Mouse (Mus musculus) thymus, postnatal 0 days (tissue): ENCODE measurements around the gene Gm9913. TPM values are rescaled to one million over a fixed set of nuclear protein-coding genes. Genes with fewer than 3 reads are reported as not detected.

Experiments used
- DNase-seq: peaks from one replicate; pipeline ENCODE4 v3.0.0-alpha.2; 2015; ENCODE audit warnings: low spot score
- polyA plus RNA-seq: library from polyadenylated mRNA; unstranded; fragments of >200 nt; fragmentation: Nextera tagmentation; extraction: Ambion mirVana; gene quantifications from 2 replicates; pipeline ENCODE4 v1.2.1, GENCODE M21; 2015

The Gm9913 gene
- polyA plus RNA-seq, 1 experiment from 2014 or later: 0.07 TPM

DNA sequence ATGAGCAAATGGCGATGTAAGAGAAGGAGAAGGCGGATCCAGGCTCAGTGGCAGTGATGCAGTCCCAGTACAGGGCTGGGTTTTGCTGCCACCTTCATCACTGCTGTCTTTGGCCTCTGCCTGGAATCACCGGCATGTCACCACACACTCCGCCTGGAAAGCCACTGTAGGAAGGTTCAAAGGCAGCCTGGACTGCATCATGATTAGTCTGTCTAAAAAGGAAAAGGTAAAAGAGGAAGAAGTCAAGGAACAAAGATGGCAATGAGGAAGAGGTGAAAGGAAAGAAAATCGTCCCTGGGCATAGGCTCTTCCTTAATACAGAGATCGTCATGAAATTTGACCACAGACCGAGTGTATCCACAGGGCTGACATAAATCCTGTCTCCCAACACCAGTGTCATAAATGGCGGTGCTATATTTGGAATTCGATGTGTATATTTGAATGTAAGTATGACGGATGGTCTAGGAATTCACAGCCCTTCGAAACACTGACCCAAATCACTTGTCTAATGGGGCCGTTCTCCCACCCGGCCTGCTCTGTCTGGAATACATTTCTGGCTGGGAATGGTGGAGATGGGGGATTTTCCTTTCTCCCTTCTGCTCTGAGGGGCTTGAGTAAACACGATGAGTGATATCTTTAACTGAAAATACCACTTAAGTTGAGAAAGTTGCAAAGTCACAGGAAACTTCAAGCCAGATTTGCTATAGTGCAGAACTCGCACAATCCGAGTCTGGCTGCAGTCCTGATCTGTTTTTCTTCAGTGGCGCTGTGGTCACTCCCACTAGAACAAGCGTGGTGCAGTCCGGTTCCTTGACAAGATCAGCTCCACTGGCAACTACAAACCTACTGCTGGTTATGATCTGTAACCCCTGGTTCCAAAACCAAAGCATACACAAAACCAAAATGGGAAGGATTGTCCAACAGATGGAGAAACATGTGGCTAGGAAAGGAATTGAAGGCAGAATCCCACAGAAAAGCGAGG, 9.8 kb upstream of the Gm9913 start:
- no peak for DNase-seq

DNA sequence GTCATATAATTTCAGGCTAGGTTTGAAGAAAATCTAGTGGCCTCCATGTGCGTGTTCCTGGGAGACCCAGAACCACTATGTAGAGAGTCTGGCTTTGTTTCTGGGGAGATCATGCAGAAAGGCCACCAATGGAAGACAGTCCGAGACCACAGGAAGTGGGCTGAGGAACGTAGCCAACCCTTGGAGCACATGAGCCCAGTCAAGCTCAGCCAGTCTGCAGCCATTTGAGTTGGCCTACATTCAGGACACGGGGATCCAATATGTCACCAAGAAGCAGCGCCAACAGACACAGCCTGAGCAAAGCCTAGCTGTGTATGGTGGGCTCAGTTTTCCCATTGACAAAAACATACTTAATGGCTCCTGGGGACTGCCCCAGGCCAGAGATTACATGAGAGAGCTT, 8.2 kb upstream of the Gm9913 start:
- DNase-seq: no peak

DNA sequence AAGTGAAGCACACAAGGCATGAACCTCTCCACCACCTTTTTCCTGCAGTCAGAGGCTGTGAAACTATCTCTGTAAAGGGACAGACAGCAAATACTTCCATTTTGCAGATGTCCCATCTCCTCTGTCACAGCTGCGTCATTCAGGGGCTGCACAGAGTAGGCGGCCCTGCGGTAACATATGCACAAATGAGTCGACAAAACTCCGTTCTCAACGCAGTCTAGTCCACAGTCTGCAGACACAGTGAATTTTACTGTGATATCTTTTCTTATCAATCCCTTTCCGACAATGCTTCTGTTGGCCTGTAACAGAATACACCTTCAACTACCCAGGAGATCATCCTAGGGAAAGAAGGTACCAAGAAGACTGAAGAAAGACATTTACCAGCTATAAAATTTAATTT, 6.7 kb upstream of the Gm9913 start:
- DNase-seq: no peak

DNA sequence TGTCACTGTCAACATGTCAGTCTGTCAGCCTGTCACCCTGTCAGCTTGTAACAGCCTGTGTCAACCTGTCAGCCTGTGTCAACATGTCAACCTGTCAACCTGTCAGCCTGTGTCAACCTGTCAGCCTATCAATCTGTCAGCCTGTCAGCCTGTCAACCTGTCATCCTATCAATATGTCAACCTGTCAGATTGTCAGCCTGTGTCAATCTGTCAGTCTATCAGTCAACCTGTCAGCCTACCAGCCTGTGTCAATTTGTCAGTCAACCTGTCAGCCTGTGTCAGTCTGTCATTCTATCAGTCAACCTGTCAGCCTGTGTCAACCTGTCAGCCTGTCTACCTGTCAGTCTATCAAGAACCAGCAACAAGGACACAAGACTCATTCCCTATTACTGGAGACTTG, 3.4 kb upstream of the Gm9913 start:
- no peak for DNase-seq

DNA sequence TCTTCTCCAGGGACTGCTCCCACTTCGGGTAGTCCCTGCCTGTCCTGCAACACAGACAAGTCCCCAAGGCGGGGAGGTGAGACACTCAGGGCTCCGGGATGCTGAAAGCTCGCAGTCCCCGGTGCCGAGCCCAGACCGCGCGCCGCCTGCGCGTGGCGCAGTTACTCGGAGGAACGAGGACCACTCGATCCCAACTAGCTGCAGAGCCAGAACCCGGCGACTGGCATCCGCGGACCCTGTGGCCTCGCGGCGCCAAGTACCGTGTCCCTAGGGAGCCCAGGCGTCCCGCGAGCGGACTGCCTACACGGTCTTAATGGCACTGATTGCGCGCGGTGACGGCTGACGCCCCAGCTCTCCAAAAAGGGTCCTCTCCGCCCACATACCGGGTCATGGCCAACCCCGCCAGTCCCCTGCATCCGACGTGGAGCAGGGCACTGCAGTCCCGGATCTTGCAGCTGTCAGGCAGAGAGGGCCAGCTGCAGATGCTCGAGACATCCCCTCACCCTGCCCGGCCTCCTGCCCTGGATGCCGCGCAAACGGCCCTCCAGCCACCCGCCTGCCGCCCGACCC, 942 bp downstream of the Gm9913 start:
- DNase-seq: no peak

DNA sequence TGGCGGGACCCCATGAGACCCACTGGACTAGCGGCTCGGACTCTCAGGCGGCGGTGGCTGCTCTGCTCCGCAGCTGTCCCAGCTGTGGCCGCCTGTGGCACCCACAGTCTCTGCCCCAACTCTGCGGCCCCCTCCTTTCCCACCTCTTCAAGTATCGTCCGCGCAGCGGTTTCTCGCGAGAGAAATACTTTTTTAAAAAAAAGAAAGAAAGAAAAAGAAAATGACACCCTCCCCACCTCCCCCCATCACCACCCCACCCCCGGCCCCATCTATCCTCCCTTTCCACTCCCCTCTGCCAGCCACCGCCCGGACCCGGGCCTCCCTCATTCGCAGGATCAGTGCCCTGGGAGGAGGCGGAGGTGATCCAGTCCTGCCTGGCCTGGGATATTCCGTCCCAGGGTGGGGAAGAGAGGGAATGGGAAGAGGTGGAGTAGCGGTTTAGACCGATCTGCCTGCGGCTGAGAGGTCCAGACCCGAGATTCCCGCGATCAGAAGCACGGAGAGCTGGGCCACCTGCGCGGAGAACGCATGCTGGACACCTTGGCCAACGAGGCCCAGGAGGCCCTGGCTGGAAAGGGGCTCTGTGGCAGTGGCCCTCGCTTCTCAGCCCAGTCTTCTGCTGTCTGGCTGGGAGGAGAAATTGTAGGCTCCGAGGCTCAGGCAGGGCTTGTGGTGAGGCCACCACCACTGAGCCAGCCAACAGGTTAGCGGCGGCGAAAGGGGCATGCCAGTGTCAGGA, 1.6 kb downstream of the Gm9913 start:
- DNase-seq: no peak

DNA sequence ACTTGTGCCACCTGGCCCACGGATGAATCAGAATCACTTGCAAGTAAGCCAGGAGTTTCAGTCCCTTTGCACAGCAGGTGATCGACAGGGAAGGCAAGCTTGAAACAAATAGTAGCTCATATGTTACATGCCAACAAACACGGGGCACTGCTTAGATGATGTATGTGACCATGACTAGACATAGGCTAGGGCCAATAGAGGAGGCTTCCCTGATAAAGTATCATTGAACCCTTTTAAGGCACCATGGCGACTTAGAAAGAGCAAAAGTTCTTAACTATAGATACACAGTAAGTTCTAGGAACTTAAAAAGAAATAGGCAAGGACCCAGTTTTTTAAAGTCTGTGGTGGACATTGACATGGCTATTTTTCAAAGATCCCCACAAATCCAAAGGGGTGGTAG, 3.0 kb downstream of the Gm9913 start, which contains the start of gene Fbn1:
Gene Fbn1 (minus strand): TSS at position 101 of the 400 bp plus-strand sequence.
- no peak for DNase-seq

DNA sequence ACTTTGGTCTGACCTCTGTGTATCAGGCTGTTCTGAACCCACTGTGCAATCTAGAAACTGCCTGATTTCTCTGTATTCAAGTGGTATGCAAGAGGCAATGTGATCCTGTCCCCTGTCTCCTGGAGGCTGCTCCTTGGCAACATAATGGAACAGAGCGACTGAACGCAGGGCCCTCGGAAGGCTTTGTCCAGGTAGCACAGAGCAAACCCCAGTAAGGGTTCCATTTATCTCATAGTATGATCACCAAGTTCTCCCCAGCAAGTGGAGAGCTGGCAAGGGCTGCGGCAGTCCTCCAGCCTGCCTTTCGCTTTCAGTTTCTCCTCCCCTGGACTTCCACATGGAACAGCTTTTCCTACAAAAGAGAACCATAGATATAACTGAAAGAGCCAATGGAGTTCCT, 3.5 kb downstream of the Gm9913 start:
- DNase-seq: no peak

DNA sequence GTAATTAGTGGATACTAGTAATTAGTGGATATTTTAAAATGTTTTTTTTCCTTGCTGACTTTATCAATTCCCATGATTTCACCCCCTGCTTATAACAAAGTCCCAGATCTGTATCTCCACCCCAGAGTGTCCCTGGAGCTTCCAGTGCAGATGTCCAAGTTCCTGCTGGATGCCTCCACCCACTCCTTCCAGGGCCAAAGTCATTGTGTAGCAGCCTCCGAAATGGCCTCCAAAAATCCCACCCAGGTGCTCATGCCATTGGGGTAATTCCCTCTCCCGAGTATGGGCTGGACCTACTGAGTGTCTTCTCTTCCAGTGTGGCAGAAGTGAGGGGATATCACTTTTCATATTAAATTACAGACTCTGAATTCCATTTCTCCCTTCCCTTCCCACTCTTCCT, 5.9 kb downstream of the Gm9913 start:
- no peak for DNase-seq

DNA sequence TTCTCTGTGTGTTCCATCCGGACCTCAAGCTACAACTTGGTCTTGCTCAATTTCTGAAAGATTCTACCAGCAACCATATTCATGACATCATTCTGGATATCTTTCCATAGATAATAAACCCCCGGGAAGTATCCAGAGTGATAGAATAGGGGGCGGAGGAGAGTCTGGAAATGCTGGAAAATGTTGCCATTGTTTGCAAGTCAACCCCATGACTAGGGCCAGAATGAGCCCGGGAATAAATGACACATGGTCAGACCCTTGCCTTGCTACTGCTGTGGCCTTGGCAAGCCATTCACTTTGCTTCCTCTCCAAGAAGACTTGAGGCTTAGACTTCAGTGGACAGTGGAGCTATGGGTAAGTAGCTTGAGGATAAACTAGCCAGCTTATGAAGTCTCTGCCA, 7.0 kb downstream of the Gm9913 start:
- DNase-seq: no peak

DNA sequence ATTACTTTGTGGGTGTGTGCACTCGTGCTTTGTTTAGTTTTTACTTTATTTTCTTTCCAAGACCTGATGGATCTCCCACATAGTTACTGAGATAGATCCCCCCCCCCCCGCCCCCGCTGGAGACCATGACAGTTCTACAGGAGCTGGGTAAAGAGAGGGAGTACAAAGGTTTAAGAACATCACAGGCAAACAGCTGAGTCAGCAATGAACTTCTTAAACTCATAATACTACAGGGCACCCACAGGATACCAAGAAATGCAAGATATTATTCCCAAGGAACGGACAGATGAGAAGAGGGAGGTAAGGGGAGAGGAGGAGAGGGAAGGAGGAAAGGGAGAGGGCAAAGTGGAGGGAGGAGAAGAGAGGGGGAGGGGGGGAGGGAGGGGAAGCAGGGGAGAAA, 7.7 kb downstream of the Gm9913 start:
- DNase-seq: no peak

DNA sequence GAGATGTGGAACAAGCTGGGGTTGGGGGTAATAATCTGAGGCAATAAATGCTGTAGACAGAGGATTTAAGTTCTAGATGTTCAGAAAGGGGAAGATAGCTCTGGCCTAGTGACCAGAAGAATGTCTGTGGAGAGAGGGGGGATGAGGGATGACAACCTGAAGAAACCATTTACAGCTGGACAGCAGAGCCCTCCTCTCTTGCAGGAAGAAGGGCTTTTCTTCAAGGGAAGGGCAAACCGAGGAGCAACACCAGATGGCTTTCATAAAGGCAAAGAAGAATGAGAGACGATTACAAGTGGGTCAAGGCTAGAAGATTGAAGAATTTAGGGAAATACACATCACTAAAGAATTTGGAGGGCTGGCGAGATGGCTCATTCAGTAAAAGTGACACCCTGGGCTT, 9.5 kb downstream of the Gm9913 start:
- no peak for DNase-seq

DNA sequence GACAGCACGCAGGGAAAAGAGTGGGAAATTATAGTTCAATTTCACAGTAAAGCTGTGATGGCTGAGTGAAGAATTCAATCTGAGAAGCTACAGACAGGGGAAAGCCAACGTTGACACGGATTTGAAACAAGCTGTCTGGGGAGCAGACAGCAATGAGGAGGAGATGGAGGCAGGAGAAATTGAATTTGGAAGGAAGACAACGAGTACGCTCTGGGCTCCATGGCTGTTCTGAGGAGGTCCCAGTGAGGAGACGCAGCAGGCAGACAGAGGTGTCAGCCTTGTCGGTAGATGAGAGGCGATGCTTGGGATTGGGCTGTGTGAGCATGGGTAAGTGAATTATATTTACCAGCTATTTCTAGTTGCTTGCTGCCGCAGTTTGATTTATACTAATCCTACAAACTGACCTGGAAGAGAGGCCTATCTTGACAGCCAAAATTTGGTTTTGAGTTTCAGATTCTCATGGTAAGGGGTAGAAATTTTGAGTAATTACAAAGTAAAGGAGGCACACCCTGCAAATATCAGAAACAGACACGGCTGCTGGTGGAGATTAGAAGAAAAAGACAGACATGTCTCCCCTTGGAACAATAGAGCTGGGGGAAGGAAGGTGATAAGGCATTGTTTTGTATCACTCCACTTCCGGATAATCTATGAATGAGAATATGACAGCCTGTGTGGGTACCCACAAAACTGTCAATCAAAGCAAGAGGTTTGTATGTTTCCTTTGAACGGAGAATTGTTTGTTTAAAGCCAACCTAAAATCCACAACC, 10.6 kb downstream of the Gm9913 start:
- DNase-seq: no peak

DNA sequence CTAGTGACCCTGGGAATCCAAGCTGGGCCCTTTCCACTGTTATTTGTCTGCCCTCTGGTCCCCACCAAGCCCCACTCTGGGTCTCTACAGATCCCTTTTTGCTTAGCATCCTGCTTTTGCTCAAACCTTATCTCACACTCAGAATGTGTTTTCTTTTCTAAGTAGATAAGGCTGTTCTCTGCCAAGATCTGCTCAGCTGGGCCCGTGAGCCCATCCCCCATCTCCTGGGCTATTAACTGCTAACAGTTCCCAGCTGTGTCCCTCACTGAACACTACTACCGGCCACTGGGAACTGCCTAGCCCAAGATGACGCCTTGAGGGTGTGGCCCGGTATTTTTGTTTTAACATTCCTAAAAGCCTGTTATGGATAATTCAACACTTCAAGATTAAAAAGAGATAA, 11.7 kb downstream of the Gm9913 start:
- no peak for DNase-seq

DNA sequence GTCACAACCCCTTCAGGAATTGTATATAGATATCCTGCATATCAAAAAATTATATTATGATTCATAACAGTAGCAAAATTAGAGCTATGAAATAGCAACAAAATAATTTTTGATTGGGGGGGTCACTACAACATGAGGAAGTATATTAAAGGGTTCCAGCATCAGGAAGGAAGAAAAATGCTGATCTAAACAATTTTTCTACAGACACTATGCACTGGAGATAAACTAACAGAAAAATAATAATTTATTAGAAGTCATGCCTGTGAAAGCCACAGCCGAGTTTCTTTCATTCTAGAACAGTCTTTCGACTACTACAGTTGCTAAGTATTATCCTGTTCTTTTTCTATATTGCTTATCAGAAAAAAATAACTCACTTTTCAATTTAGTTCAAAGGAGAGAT, 20.6 kb downstream of the Gm9913 start:
- no peak for DNase-seq

DNA sequence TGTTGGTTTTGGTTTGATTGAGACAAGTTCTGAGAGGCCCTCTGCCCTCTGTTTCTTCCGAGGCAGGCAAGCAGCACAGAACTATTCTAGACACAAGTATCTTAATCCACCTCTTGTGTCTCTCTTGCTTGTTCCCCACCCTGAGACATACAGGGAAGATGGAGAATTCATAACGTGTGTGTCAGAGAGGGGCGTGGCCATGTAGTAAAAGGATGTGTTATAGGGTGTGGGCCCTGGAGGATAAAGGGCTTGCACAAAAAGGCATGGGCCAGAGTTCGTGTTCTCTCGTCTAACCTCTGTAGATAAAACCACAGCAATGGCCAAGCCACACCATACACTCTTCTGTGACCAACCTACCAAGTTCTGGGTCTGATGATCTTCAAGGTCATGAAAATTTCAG, 21.7 kb downstream of the Gm9913 start:
- DNase-seq: no peak

DNA sequence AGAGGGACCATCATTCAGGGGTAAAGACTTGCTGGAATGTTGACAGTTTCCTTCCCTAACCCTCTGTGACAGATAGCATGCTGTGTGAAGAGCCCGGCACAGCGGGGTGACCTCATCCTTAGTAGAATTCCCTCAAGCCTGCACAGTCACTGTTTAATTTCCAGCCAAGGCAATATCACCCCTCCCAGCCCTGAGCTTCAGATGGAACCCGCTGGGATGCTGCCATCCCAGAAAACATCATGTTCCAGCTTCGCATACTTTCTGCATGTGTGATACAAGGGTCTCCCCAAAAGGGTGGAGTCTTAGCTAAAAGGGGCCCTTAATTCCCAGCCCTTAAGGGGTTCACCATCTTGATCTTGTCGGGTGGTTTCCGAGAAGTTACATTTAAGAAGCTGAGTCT, 25.8 kb downstream of the Gm9913 start:
- no peak for DNase-seq

DNA sequence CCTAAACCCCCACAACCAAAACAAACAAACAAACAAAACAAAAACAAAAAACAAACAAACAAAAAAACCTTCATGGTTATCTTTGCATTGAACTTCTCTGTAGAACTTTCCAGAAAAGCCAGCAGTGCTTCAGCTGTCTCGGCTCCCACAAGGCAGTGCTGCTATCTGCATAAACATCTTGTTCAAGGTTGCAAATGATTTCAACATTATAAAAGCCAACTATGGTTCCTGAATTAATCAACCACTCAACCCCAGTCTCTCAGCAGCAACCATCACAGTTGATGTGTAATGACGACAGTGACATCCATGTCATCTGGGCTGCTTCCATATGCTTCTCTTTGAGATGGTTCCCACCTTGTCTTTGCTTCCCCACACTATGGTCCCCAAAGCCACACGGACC, 34.8 kb downstream of the Gm9913 start:
- DNase-seq: no peak

DNA sequence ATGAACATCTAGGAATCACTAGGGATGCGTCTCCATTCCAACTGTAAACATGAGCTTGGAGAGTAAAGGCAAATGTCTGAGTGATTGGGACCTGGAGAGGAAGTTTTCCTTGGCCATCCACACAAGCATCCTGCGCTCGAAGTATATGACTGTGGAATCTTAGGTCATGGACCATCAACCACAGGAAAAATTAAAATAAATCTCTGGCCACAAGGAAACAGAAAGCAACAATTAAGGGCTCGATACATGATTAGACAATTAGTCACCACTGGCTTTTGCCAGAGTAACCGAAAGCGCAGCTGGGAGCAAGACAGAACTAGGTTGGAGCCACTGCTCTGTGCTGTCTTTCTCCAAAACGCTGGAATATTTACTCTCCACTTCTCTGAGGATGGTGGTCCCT, 35.7 kb downstream of the Gm9913 start:
- DNase-seq: no peak

DNA sequence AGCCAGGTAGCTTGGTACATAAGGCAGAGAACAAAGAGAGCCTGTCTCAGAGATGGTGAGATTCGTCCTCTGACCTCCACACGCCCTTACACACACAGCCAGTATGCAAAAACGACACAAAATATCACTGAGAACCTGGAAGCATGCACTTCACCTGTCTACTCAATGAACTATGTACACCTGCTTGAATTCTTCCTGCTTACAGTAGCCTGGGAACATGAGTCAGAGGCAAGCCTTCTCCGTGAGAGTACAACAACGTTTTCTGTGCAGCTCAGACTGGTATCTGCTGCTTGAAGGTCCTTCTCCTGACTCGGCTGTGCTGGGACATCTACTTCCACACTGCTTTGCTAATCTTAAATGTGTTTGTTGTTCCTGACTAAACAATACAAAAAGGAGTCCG, 36.6 kb downstream of the Gm9913 start:
- DNase-seq: no peak

DNA sequence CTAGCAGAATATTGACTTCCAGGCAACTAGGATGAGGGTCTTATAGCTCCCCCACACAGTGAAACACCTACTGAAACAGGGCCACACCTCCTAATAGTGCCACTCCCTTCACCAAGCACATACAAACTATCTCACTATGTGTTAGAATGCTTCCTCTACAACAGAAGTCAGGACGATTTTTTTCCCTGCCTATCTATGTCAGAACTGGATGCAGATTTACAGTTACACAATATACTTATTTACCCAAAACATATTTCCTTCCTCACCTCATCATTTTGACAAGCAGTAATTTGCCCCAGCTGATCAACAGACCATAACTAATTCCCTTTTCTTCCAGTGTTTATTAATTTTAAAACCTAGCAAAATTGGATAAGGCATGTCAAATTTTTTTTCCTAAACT, 38.8 kb downstream of the Gm9913 start:
- DNase-seq: no peak

DNA sequence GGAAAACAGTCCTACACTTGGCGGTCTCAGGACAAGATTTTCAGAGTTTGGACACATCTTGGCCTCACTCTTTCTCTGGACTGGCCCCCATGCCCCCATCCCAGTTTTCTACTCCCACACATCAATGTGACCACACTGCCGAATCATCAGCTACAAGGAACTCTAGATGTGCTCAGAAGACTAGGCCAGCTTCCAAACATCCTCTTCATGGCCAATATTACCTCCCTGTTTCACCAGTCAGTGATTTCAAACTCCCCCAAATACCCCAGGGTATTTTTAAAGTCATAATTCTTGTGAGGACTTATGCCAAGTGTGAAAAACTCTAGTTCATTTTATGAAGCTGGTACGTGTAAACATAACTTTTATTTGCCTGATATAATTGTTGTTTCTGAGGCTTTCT, 40.1 kb downstream of the Gm9913 start:
- DNase-seq: no peak
